Mouse (Mus musculus) olfactory bulb, adult 2 months (tissue): ENCODE results near the gene Cstad. TPM values are rescaled to one million over a fixed set of nuclear protein-coding genes. Genes with fewer than 3 reads are reported as not detected.

Source experiments
- H3K27ac ChIP-seq: fragments of 200-500 bp; 2 replicates; pipeline ENCODE4 v1.5.1; 2012; ENCODE audit warnings: low read depth, low read length; ENCODE audit not compliant: insufficient read depth
- H3K4me1 ChIP-seq: fragments of 200-500 bp; 2 replicates; pipeline ENCODE4 v1.6.1; 2012; ENCODE audit warnings: low read length; ENCODE audit not compliant: control insufficient read depth, insufficient read depth
- H3K4me3 ChIP-seq: fragments of 200-500 bp; 2 replicates; pipeline ENCODE4 v1.5.1; 2012; ENCODE audit warnings: mild to moderate bottlenecking, low read depth, low read length, moderate library complexity; ENCODE audit not compliant: insufficient read depth
- CTCF ChIP-seq: fragments of 200-500 bp; IDR thresholded peaks from 2 replicates; pipeline ENCODE4 v1.5.1; 2012; ENCODE audit warnings: low read depth, mild to moderate bottlenecking, low read length, moderate library complexity; ENCODE audit not compliant: insufficient read depth
- POLR2A ChIP-seq: fragments of 200-500 bp; IDR thresholded peaks from 2 replicates; pipeline ENCODE4 v1.6.1; 2012; ENCODE audit warnings: mild to moderate bottlenecking, low read depth, low read length, moderate library complexity; ENCODE audit not compliant: insufficient read depth
- WGBS: fragments of 180-500 bp; shearing (Covaris S2); methylation state at CpG from one replicate; pipeline ENCODE4 v1.1.7; 2018; 5-methylcytosine and 5-hydroxymethylcytosine counted together
- polyA plus RNA-seq: library from polyadenylated mRNA; stranded (reverse); fragments of >200 nt; gene quantifications from 2 replicates; pipeline ENCODE4 v1.2.4, GENCODE M21; 2012; ENCODE audit warnings: low replicate concordance; ENCODE audit not compliant: missing spikeins, insufficient read depth, insufficient read length

Cstad gene
- polyA plus RNA-seq, 1 experiment, result not detected

DNA sequence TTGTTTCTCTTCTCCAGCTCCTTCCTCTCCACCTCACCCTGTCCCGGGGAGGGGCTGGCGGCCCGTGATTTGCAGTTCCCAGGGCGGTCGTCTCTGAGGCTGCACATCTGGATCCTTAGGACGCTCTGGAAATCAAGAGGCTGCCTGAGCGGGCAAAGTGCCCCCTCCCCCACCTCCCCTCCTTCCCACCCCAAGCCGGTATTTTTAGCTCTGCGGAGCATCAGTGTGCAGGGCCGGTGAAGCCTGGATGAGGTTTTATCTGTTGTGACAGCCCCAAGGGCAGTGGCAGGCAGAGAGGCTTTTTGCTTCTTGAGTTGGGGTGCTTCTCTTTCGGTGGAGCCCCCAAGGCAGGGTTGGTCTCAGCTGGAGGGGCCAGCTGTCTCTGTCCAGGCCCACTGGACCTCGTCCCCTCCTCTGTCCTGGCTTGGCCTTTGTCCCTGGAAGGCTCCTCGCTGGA lies 57.8 kb downstream of the Cstad start:
- H3K27ac ChIP-seq, result peak overlapping the region; percentile 89
- H3K4me1 ChIP-seq, result peaks cover 92% of the 10 kb centered on the region
- no peak overlapping the region for H3K4me3 ChIP-seq
- whole genome bisulfite sequencing, result 11% methylated on average over 13 of the region's 13 CpGs
- TF ChIP-seq POLR2A (no peak), CTCF (no peak)

GRCm38 (mm10) chr2:30653046-30653445 lies 58.2 kb downstream of the Cstad start:
- H3K4me1 ChIP-seq, result peaks cover 92% of the 10 kb centered on the region
- peak overlapping the region; percentile 89 for H3K27ac ChIP-seq
- TF ChIP-seq POLR2A (no peak), CTCF (no peak)
- no peak overlapping the region for H3K4me3 ChIP-seq
- 85% methylated on average over 4 of the region's 4 CpGs for WGBS

DNA sequence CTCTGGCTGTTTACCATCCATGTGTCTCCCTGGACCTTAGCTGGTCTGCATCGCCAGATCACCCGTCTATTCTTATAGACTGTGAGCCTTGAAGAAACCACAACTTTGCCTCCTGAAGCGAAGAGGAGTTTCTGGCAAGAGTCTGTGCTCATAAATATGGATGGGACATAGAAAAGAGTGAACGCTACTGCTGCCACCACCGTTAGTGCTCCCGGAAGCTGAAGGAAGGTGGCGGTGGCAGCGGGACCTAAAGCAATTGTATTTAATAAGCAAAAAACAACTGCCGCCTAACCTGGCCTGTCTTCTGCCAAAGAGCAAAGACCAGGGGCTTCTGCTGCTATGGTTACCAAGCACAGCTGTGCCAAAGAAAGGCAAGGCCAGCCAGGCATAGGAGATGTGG lies 59.3 kb downstream of the Cstad start:
- peak overlapping the region; percentile 50 for H3K27ac ChIP-seq
- peaks cover 90% of the 10 kb centered on the region for H3K4me1 ChIP-seq
- no peak overlapping the region for H3K4me3 ChIP-seq
- 58% methylated on average over 9 of the region's 9 CpGs for WGBS
- TF ChIP-seq POLR2A (no peak), CTCF (no peak)

DNA sequence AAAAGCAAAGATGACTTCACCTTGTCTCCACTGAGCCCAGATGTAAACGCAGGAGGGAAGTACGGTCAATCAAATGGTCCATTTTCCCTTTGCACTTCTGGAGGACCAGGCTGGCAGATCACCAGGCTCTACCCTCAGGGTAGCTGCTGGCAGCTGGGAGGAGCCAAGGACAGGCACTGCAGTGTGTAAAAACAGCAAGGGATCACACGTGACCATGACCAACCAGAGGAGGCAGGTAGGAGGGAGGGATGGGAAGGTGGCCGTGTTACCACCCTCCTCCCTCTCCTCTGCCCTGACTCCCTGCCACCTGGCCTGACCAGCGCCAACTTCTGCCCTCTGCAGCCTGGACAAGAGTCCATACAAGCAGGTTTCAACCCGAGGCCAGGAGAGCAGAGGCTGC lies 59.7 kb downstream of the Cstad start:
- no peak for TF ChIP-seq CTCF
- TF ChIP-seq POLR2A, result no peak
- WGBS, result 56% methylated on average over 6 of the region's 6 CpGs
- peak overlapping the region; percentile 50 for H3K27ac ChIP-seq

DNA sequence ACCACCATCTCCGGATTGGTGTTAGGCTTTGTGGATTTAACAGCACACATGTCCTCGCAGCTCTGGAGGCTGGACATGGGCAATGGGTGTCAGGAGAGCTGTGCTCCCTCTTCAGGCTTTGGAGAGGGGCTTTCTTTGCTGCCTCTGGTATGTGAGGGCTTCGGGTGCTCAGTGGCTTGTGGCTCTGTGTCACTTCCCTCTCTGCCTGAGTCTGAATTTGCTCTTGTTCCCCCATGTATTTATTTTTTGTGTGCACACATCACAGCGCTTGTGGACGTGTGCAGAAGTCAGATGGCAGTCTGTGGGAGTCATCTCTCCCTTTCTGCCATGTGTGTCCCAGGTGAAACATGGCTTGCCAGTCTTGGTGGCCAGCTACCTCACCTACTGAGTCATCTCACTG lies 60.9 kb downstream of the Cstad start:
- no peak for TF ChIP-seq POLR2A
- TF ChIP-seq CTCF, result no peak
- H3K4me3 ChIP-seq, result no peak overlapping the region
- peaks cover 92% of the 10 kb centered on the region for H3K4me1 ChIP-seq
- 80% methylated on average over 5 of the region's 5 CpGs for WGBS
- no peak overlapping the region for H3K27ac ChIP-seq

More for the DNA sequence above, 59.7 kb downstream of the Cstad start:
- Histone ChIP-seq H3K4me1 (peaks cover 90% of the 10 kb centered on the region), H3K4me3 (no peak overlapping the region)

- no peak for TF ChIP-seq CTCF
- no peak for TF ChIP-seq POLR2A
- Histone ChIP-seq H3K27ac (peak overlapping the region; percentile 100), H3K4me3 (no peak overlapping the region), H3K4me1 (peaks cover 89% of the 10 kb centered on the region)
- 57% methylated on average over 13 of the region's 13 CpGs for WGBS
These were observed 62.1 kb downstream of the Cstad start for GRCm38 (mm10) chr2:30656711-30657555.

GRCm38 (mm10) chr2:30657674-30658479 lies 63.0 kb downstream of the Cstad start:
- Histone ChIP-seq H3K27ac (peak overlapping the region; percentile 100), H3K4me1 (peaks cover 80% of the 10 kb centered on the region), H3K4me3 (peak overlapping the region; percentile 36)
- WGBS, result 3% methylated on average over 42 of the region's 42 CpGs
- TF ChIP-seq CTCF (no peak), POLR2A (peak; percentile 15; the same call in 1 of the 2 replicates)

- peaks cover 75% of the 10 kb centered on the region for H3K4me1 ChIP-seq
- WGBS, result under 1% methylated on average over 45 of the region's 45 CpGs
- H3K27ac ChIP-seq, result peak overlapping the region; percentile 100
- peak overlapping the region; percentile 38 for H3K4me3 ChIP-seq
- TF ChIP-seq POLR2A (peak; percentile 68), CTCF (no peak)
These were observed 63.6 kb downstream of the Cstad start for GRCm38 (mm10) chr2:30658480-30658843.

Other genes with a start within 250 kb of the Cstad start
- 562 TPM in 1 of 2 replicates, not detected in the other for gene Sh3glb2, start 235.7 kb upstream of the Cstad start, polyA plus RNA-seq
- not detected in 2 replicates for gene Miga2, start 230.8 kb upstream of the Cstad start, polyA plus RNA-seq
- gene Dolpp1, start 202.8 kb upstream of the Cstad start, polyA plus RNA-seq, result not detected in 2 replicates
- not detected in 2 replicates for gene Crat, start 179.2 kb upstream of the Cstad start, polyA plus RNA-seq
- not detected in 2 replicates for gene Ptpa, start 179.0 kb upstream of the Cstad start, polyA plus RNA-seq
- gene Ier5l, start 120.8 kb upstream of the Cstad start, polyA plus RNA-seq, result not detected in 2 replicates
- not detected in 2 replicates for gene 1700001O22Rik, start 208.6 kb downstream of the Cstad start, polyA plus RNA-seq
- gene Ntmt1, start 212.8 kb downstream of the Cstad start, polyA plus RNA-seq, result not detected in 2 replicates
- gene Asb6, start 235.3 kb downstream of the Cstad start, polyA plus RNA-seq, result not detected in 2 replicates
- gene Prrx2, start 239.9 kb downstream of the Cstad start, polyA plus RNA-seq, result not detected in 2 replicates